ENCODE assay signal across 12 mouse cellular contexts in the genomic region with DNA sequence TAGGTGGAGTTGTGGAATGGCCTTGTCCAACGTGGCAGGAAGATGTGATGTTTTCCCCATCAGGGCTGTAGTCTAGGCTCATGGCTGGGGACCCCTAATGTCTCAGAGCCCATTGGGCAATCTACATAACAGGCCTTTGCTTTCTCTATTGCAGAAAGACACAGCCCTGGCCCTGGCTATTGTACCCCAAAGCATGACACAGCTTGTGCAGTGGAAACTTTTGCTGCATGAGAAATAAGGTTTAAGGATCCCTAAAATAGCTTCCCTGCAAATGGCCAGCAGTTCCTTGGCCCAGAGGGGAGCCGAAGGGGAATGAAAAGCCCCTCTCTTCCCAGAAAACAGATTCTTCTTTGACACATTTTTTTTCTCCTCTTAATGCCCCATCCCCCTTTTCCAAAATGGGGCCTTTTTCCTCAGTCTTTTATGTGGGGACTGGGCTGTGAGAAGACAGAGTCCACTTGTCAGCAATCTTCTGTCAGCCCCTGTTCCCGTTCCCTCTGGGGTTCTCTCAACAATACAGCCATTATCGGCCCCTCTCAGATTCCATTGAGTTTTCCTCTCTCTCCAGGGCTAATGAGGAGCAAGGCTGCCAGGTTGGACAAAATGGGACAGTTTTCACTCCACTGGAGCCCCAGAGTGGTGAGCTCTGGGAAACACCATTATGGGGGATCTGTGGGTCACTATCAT. TPM values are rescaled to one million over a fixed set of nuclear protein-coding genes. Genes with fewer than 3 reads are reported as not detected.
DNase-seq lines count a peak whose midpoint lies in the region; ATAC-seq and TF ChIP-seq lines count a peak whose summit lies in the region.
"Had no signal": no experiment of that assay in that cellular context is flagged by ENCODE, and none has a peak within 500 bp of the region (broad histone marks: within the 10 kb centered on the region; RNA-seq: fewer than 3 reads in every experiment).

No protein-coding gene starts in this region.

- no peak overlapping the region for H3K4me3 ChIP-seq in forebrain, postnatal 0 days (ENCODE audit: low read depth, low read length)
- H3K4me3 ChIP-seq: heart, adult 2 months had no signal

- H3K9me3 ChIP-seq in forebrain, postnatal 0 days (ENCODE audit: low read length), result no peaks in the 10 kb centered on the region

- intact Hi-C loops in left cerebral cortex, postnatal 14 days (cut with DNase I), result no loop called here

- no peaks in the 10 kb centered on the region for H3K36me3 ChIP-seq in forebrain, postnatal 0 days (ENCODE audit: insufficient read depth)

- peak overlapping the region; percentile 59 for H3K27ac ChIP-seq in forebrain, postnatal 0 days (ENCODE audit: low read depth, low read length)
- H3K27ac ChIP-seq: heart, adult 2 months; kidney, postnatal 0 days had no signal

- peak; percentile 91 for ATAC-seq in forebrain, postnatal 0 days

- no peaks in the 10 kb centered on the region for H3K4me1 ChIP-seq in forebrain, postnatal 0 days (ENCODE audit: insufficient read depth)

- DNase-seq in right cerebral cortex, adult 2 months (ENCODE audit: low spot score in 2 of 2), result peak; percentile 9 to 12
- no peak for DNase-seq in right cerebral cortex, postnatal 4 days
- peak; percentile 56 for DNase-seq in forebrain, postnatal 0 days
- peak; percentile 28 to 60 for DNase-seq in left cerebral cortex, postnatal 14 days (ENCODE audit: low spot score in 2 of 2)
- peak; percentile 31 to 49 for DNase-seq in right cerebral cortex, postnatal 36 days (ENCODE audit: low spot score in 2 of 2)
- DNase-seq in adrenal gland, postnatal 4 days (ENCODE audit: low spot score in 2 of 2), result no peak
- no peak for DNase-seq in lung, postnatal 4 days
- DNase-seq in kidney, adult 8-10 months, result no peak
- DNase-seq: adrenal gland, postnatal 14 days; heart, adult 2 months had no signal

- no peak for TF ChIP-seq CTCF in forebrain, postnatal 0 days (IDR thresholded peaks at IDR 0.05; ENCODE audit: low read depth)

- no peaks in the 10 kb centered on the region for H3K27me3 ChIP-seq in forebrain, postnatal 0 days (ENCODE audit: insufficient read depth, low read length)

- no peak overlapping the region for H3K9ac ChIP-seq in forebrain, postnatal 0 days

- H3K4me2 ChIP-seq in forebrain, postnatal 0 days (ENCODE audit: low read depth), result no peak overlapping the region

- 5% methylated on average over 4 of the region's 4 CpGs for WGBS in forebrain, postnatal 0 days

RNA-seq across cellular contexts. Expression of gene Arhgef16, which starts 11.6 kb away (rescaled TPM):
- 1.1 and 2.4 TPM in 2 replicates for total RNA-seq in forebrain, postnatal 0 days (2014; rRNA removed)
- polyA plus RNA-seq in forebrain, postnatal 0 days (2015; fragmentation: Nextera tagmentation; extraction: Ambion mirVana), result 1.4 and 1.5 TPM in 2 replicates
- total RNA-seq in left cerebral cortex, postnatal 14 days (2021), result under 1 TPM; 0.13 to 0.49 TPM
- total RNA-seq in adrenal gland, postnatal 4 days (2021), result 1 to 10 TPM; 2.2 to 8.5 TPM

RNA-seq across cellular contexts. Expression of gene B230104I21Rik, which starts 22.8 kb away (rescaled TPM):
- 0.54 and 0.90 TPM in 2 replicates for total RNA-seq in forebrain, postnatal 0 days (2014; rRNA removed)
- polyA plus RNA-seq in forebrain, postnatal 0 days (2015; fragmentation: Nextera tagmentation; extraction: Ambion mirVana), result not detected in 2 replicates
- total RNA-seq in left cerebral cortex, postnatal 14 days (2021), result not detected
- total RNA-seq in adrenal gland, postnatal 4 days (2021), result not detected
- total RNA-seq: adrenal gland, postnatal 14 days; ES-E14; heart, adult 2 months had no signal
- polyA plus RNA-seq: heart, adult 2 months; kidney, postnatal 0 days had no signal

Comparison
In these comparisons a context has a peak if more than half of its experiments do, and no peak if none do; other contexts are left out.
1. DNase-seq: peak in right cerebral cortex, adult 2 months (2 of 2), forebrain, postnatal 0 days (single experiment), left cerebral cortex, postnatal 14 days (2 of 2) and right cerebral cortex, postnatal 36 days (2 of 2); none in right cerebral cortex, postnatal 4 days (single experiment), adrenal gland, postnatal 4 days (0 of 2), lung, postnatal 4 days (0 of 2) and kidney, adult 8-10 months (0 of 2).